Mouse (Mus musculus): ENCODE data around the gene Gm20388.

DNA sequence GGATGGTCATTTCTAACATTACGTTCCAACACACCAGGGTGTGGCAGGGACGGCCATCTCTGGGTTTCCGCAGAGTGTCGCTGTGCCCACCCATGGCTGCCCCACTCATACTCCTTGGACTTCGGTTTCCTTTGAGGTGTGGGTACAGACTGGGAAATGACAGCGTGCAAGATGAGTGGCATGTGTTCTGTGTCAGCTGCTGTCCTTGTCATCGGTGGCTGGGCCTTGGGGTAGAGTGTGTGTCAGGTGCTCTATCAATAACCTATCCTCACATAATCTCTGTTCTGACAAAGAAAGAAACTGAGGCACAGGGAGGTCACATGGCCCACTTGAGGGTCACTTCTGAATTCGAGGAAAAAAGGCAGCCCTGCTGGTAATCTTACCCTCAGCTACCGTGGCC, 2726.6 kb downstream of the Gm20388 start:
- TF ChIP-seq CTCF (IDR thresholded peaks at IDR 0.05; ENCODE audit: low read depth) (no peak), EP300 (IDR thresholded peaks at IDR 0.05; ENCODE audit: low read depth) (no peak)

Data from liver, embryonic 14.5 days (tissue).